Mouse (Mus musculus): ENCODE measurements around the gene Fry.

The Fry gene

GRCm38 (mm10) chr5:150384272-150385215 lies 266.1 kb downstream of the Fry start:
- DNase-seq (ENCODE audit: low read depth, low spot score) = no peak

GRCm38 (mm10) chr5:150385224-150385623 lies 266.8 kb downstream of the Fry start:
- no peak for DNase-seq (ENCODE audit: low read depth, low spot score)

GRCm38 (mm10) chr5:150388623-150389022 lies 270.2 kb downstream of the Fry start:
- DNase-seq (ENCODE audit: low read depth, low spot score) = no peak

- DNase-seq (ENCODE audit: low read depth, low spot score) = no peak
Measured at GRCm38 (mm10) chr5:150389589-150390377, 271.3 kb downstream of the Fry start.

- DNase-seq (ENCODE audit: low read depth, low spot score) = no peak
Measured at GRCm38 (mm10) chr5:150390422-150390821, 272.0 kb downstream of the Fry start.

- no peak for DNase-seq (ENCODE audit: low read depth, low spot score)
Measured at GRCm38 (mm10) chr5:150394645-150395044, 276.2 kb downstream of the Fry start.

- DNase-seq (ENCODE audit: low read depth, low spot score) = peak; percentile 22
Measured at GRCm38 (mm10) chr5:150402832-150403447, 284.5 kb downstream of the Fry start.

- no peak for DNase-seq (ENCODE audit: low read depth, low spot score)
Measured at GRCm38 (mm10) chr5:150404867-150405266, 286.4 kb downstream of the Fry start.

- DNase-seq (ENCODE audit: low read depth, low spot score) = no peak
Measured at GRCm38 (mm10) chr5:150408979-150409378, 290.5 kb downstream of the Fry start.

GRCm38 (mm10) chr5:150409451-150410045 lies 291.1 kb downstream of the Fry start:
- DNase-seq (ENCODE audit: low read depth, low spot score) = no peak

GRCm38 (mm10) chr5:150412750-150413450 lies 294.5 kb downstream of the Fry start:
- DNase-seq (ENCODE audit: low read depth, low spot score) = no peak

- no peak for DNase-seq (ENCODE audit: low read depth, low spot score)
Measured at GRCm38 (mm10) chr5:150414823-150415222, 296.4 kb downstream of the Fry start.

- no peak for DNase-seq (ENCODE audit: low read depth, low spot score)
Measured at GRCm38 (mm10) chr5:150417223-150417622, 298.8 kb downstream of the Fry start.

GRCm38 (mm10) chr5:150418035-150418434 lies 299.6 kb downstream of the Fry start:
- DNase-seq (ENCODE audit: low read depth, low spot score) = no peak

GRCm38 (mm10) chr5:150425038-150425437 lies 306.6 kb downstream of the Fry start:
- no peak for DNase-seq (ENCODE audit: low read depth, low spot score)

- DNase-seq (ENCODE audit: low read depth, low spot score) = no peak
Measured at GRCm38 (mm10) chr5:150426595-150426994, 308.1 kb downstream of the Fry start.

GRCm38 (mm10) chr5:150431286-150431685 lies 312.8 kb downstream of the Fry start:
- DNase-seq (ENCODE audit: low read depth, low spot score) = no peak

GRCm38 (mm10) chr5:150432960-150433359 lies 314.5 kb downstream of the Fry start:
- DNase-seq (ENCODE audit: low read depth, low spot score) = no peak

- DNase-seq (ENCODE audit: low read depth, low spot score) = no peak
Measured at GRCm38 (mm10) chr5:150436629-150437389, 318.4 kb downstream of the Fry start.

- no peak for DNase-seq (ENCODE audit: low read depth, low spot score)
Measured at GRCm38 (mm10) chr5:150441690-150442089, 323.2 kb downstream of the Fry start.

All from retina, adult 2 months (tissue).